Mouse (Mus musculus): ENCODE data around the gene Papolb.

- no peak for TF ChIP-seq POLR2A (IDR thresholded peaks at IDR 0.05; ENCODE audit: insufficient read length, low read depth)
- TF ChIP-seq REST (IDR thresholded peaks at IDR 0.05; ENCODE audit: insufficient read depth, insufficient read length), result no peak
- TF ChIP-seq CEBPB (IDR thresholded peaks at IDR 0.05; ENCODE audit: insufficient read depth, poor library complexity, severe bottlenecking), result no peak
- no peak for TF ChIP-seq MYOG (IDR thresholded peaks at IDR 0.05; ENCODE audit: control insufficient read depth in 1 of 3, insufficient read depth in 1 of 3, insufficient read length in 2 of 3, low read depth in 2 of 3)
- no peak for TF ChIP-seq E2F4 (IDR thresholded peaks at IDR 0.05; ENCODE audit: insufficient read depth)
- TF ChIP-seq TCF12 (IDR thresholded peaks at IDR 0.05; ENCODE audit: insufficient read depth, poor library complexity, severe bottlenecking), result no peak
- TF ChIP-seq USF1 (IDR thresholded peaks at IDR 0.05; ENCODE audit: low read depth), result no peak
- no peak for TF ChIP-seq MYOD1 (IDR thresholded peaks at IDR 0.05; ENCODE audit: control insufficient read depth in 1 of 3, insufficient read length in 2 of 3, low read depth in 2 of 3)
- no peak for TF ChIP-seq MAX (IDR thresholded peaks at IDR 0.05; ENCODE audit: low read depth)
- TF ChIP-seq POLR2AphosphoS2 (IDR thresholded peaks at IDR 0.05; ENCODE audit: insufficient read length, low read depth), result no peak
These were observed 20.3 kb upstream of the Papolb start for GRCm38 (mm10) chr5:142549961-142550705.

All from myocyte (in vitro differentiated cells).